Mouse (Mus musculus) intestine, postnatal 0 days (tissue): ENCODE measurements around the gene Wnt2. TPM values are rescaled to one million over a fixed set of nuclear protein-coding genes. Genes with fewer than 3 reads are reported as not detected.

Experiments used
- ATAC-seq: fragments of 200-750 bp; cut with Nextera tagmentation; 2 replicates; pipeline ENCODE4 v1.8.0; 2017; ENCODE audit warnings: mild to moderate bottlenecking, moderate TSS enrichment, moderate library complexity
- H3K27ac ChIP-seq: fragments of 300-500 bp; sonication (generic); 2 replicates; pipeline ENCODE4 v1.5.1; 2014; ENCODE audit warnings: mild to moderate bottlenecking, low read depth, low read length, moderate library complexity
- H3K27me3 ChIP-seq: fragments of 300-500 bp; sonication (generic); replicated peaks from 2 replicates; pipeline ENCODE4 v1.6.1; 2014; ENCODE audit warnings: low read length, mixed read lengths; ENCODE audit not compliant: control insufficient read depth, insufficient read depth
- H3K36me3 ChIP-seq: fragments of 300-500 bp; sonication (generic); 2 replicates; pipeline ENCODE4 v1.6.1; 2014; ENCODE audit warnings: mild to moderate bottlenecking, moderate library complexity; ENCODE audit not compliant: control insufficient read depth, insufficient read depth
- H3K4me1 ChIP-seq: fragments of 300-500 bp; sonication (generic); replicated peaks from 2 replicates; pipeline ENCODE4 v1.6.1; 2014; ENCODE audit warnings: antibody characterized with exemption, low read length, mixed read lengths; ENCODE audit not compliant: control insufficient read depth, insufficient read depth
- H3K4me2 ChIP-seq: fragments of 300-500 bp; sonication (generic); replicated peaks from 2 replicates; pipeline ENCODE4 v1.6.1; 2014; ENCODE audit warnings: low read depth, mild to moderate bottlenecking, moderate library complexity
- H3K4me3 ChIP-seq: fragments of 300-500 bp; sonication (generic); 2 replicates; pipeline ENCODE4 v1.5.1; 2014; ENCODE audit warnings: low read depth, low read length
- H3K9ac ChIP-seq: fragments of 300-500 bp; sonication (generic); 2 replicates; pipeline ENCODE4 v1.6.1; 2014; ENCODE audit warnings: mild to moderate bottlenecking, low read depth, low read length
- H3K9me3 ChIP-seq: fragments of 300-500 bp; sonication (generic); 2 replicates; pipeline ENCODE4 v1.6.1; 2016; ENCODE audit warnings: mixed run types; ENCODE audit not compliant: control insufficient read depth
- CTCF ChIP-seq: sonication (generic); IDR thresholded peaks from 2 replicates; pipeline ENCODE4 v1.5.1; 2016; ENCODE audit warnings: low read depth, mild to moderate bottlenecking, control low read depth, antibody characterized with exemption, moderate library complexity
- WGBS: fragments of 180-500 bp; shearing (Covaris S2); extraction: QIAGEN DNeasy Blood & Tissue Kit; methylation state at CpG from one replicate; pipeline ENCODE4 v1.1.7; 2014; 5-methylcytosine and 5-hydroxymethylcytosine counted together
- polyA plus RNA-seq: library from polyadenylated mRNA; unstranded; fragments of >200 nt; fragmentation: Nextera tagmentation; extraction: Ambion mirVana; gene quantifications from 2 replicates; pipeline ENCODE4 v1.2.1, GENCODE M21; 2015

The Wnt2 gene
- 0.34 and 0.57 TPM in 2 replicates for polyA plus RNA-seq

DNA sequence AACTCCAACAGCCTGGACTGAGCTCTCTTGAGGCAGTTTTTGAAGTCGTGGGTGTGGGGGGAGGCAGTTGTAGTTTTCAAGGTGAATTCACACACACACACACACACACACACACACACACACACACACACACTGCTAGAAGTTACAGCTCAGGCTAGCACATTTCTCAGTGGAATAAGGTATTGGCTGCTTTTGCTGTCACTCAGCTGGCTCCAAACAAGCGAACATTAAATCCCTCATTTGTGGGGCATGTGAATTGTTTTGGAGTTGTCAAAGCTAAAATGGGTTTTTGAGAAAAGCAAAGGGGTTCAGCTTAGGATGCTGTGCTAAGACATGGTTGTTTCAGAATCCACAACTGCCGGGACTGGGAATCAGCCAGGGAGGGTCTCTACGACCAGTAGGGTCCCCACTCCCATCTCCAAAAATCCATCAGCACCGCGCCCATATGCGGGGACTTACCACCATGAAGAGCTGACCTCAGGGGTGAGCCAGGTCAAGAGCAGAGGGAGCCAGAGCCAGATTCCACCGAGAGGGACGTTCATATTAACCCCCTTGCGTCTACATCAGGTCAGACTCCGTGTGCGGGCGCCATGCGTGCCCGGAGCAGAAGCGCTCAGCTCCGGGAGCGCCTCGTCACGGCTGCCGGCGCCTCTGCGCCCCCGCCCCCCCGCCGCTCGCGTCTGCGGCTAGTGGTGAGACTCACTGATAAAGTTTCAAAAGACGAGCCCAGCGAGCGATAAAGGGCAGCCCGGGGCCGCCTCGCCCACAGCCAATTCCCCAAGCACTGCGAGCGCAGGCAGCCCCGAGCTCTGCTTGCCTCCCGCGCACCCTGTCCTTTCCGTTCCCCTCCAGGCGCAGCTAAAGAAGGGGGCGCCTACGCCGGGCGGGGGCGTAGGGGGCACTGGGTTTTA is at the start of gene Wnt2:
Gene Wnt2 (minus strand): TSS at position 840 of the 911 bp plus-strand sequence.
- Histone ChIP-seq H3K4me3 (peak within 1 kb of the TSS; percentile 41), H3K4me1 (0 out of 2 replicates have a peak, but pooled peaks cover 5% of the 10 kb centered on the region), H3K27ac (no peak within 1 kb of the TSS), H3K9me3 (no peaks in the 10 kb centered on the region), H3K36me3 (no peaks in the 10 kb centered on the region), H3K9ac (no peak within 1 kb of the TSS), H3K27me3 (peaks cover 46% of the 10 kb centered on the region), H3K4me2 (peak within 1 kb of the TSS; percentile 69)
- 2% methylated on average over 46 of the region's 47 CpGs for WGBS
- ATAC-seq, result no peak
- TF ChIP-seq CTCF, result no peak

DNA sequence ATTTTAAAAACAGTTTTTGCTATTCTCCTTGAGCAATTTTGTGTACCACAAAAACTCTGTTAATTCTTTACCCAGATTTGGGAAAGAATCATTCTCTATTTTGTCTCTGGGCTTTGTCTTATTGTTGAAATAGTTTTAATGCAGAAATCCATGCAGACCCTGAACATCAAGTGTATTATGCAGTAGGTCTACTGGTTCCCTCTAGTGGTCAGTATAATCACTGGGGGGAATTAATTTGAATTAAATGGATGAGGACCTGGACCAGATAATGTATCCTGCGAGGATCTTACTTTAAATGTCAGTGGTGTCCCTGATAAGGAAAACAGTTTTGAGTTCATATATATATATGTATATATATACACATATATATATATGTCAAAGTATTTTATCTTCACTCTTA is 48.2 kb upstream of the Wnt2 start:
- TF ChIP-seq CTCF, result peak; percentile 80
- no peak overlapping the region for H3K4me3 ChIP-seq
- WGBS, result 29% methylated on average over 1 of the region's 1 CpGs
- no peaks in the 10 kb centered on the region for H3K4me1 ChIP-seq
- no peak for ATAC-seq
- no peak overlapping the region for H3K27ac ChIP-seq
- no peak overlapping the region for H3K9ac ChIP-seq
- no peaks in the 10 kb centered on the region for H3K27me3 ChIP-seq
- no peaks in the 10 kb centered on the region for H3K36me3 ChIP-seq
- no peak overlapping the region for H3K4me2 ChIP-seq
- H3K9me3 ChIP-seq, result no peaks in the 10 kb centered on the region

GRCm38 (mm10) chr6:18076986-18077385 is 46.6 kb upstream of the Wnt2 start:
- Histone ChIP-seq H3K36me3 (no peaks in the 10 kb centered on the region), H3K9me3 (no peaks in the 10 kb centered on the region), H3K4me1 (no peaks in the 10 kb centered on the region), H3K4me2 (0 out of 2 replicates have a peak overlapping the region, but pooled peaks have one; percentile 10), H3K27ac (no peak overlapping the region), H3K4me3 (no peak overlapping the region), H3K9ac (no peak overlapping the region), H3K27me3 (no peaks in the 10 kb centered on the region)
- no peak for TF ChIP-seq CTCF
- ATAC-seq, result no peak; the same call in 1 of the 2 replicates
- WGBS, result 49% methylated on average over 7 of the region's 7 CpGs

- Histone ChIP-seq H3K9me3 (no peaks in the 10 kb centered on the region), H3K9ac (no peak overlapping the region), H3K36me3 (no peaks in the 10 kb centered on the region), H3K27me3 (no peaks in the 10 kb centered on the region), H3K4me3 (no peak overlapping the region), H3K27ac (no peak overlapping the region), H3K4me2 (0 out of 2 replicates have a peak overlapping the region, but pooled peaks have one; percentile 10), H3K4me1 (no peaks in the 10 kb centered on the region)
- peak; percentile 91 for ATAC-seq
- WGBS, result 6% methylated on average over 5 of the region's 5 CpGs
- no peak for TF ChIP-seq CTCF
These were observed 46.2 kb upstream of the Wnt2 start for GRCm38 (mm10) chr6:18076577-18076976.

DNA sequence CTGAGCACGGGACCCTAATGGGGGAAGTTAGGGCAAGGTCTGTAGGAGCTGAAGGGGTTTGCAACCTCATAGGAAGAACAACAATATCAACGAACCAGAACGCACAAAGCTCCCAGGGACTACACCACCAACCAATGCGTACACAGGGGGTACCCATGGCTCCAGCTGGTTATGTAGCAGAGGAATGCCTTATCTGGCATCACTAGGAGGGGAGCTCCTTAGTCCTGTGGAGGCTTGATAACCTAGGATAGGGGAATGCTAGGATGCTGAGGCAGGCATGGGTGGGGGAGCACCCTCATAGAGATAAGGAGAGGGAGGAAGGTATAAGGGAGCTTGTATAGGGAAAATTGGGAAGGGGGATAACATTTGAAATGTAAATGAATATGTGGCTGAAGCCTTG is 27.5 kb upstream of the Wnt2 start:
- no peak overlapping the region for H3K27ac ChIP-seq
- 81% methylated on average over 4 of the region's 4 CpGs for WGBS
- no peaks in the 10 kb centered on the region for H3K9me3 ChIP-seq
- no peak overlapping the region for H3K4me3 ChIP-seq
- no peaks in the 10 kb centered on the region for H3K36me3 ChIP-seq
- TF ChIP-seq CTCF, result no peak
- no peaks in the 10 kb centered on the region for H3K27me3 ChIP-seq
- H3K4me1 ChIP-seq, result no peaks in the 10 kb centered on the region
- no peak for ATAC-seq
- no peak overlapping the region for H3K9ac ChIP-seq
- no peak overlapping the region for H3K4me2 ChIP-seq

DNA sequence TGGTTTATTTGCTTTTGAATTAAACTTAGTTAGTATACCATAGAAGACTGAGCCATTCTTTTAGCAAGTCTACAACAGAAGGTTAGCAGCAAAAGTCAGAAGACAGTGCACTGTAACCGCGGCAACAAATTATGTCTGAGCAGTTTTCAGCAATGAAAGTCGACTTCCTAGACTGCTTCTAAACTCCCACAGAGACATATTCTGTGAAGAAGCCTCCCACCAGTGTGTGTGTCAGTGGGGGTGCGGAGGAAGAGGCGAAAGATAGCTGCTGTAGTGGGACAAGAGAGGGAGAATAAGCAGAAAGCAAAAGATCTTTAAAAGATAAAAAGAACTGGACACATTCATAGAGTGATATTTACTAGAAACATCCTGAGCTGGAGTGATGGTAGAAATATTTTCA is 21.3 kb upstream of the Wnt2 start:
- 77% methylated on average over 5 of the region's 5 CpGs for WGBS
- Histone ChIP-seq H3K4me2 (no peak overlapping the region), H3K27ac (no peak overlapping the region), H3K9ac (no peak overlapping the region), H3K27me3 (no peaks in the 10 kb centered on the region), H3K4me1 (no peaks in the 10 kb centered on the region), H3K36me3 (no peaks in the 10 kb centered on the region), H3K9me3 (no peaks in the 10 kb centered on the region), H3K4me3 (no peak overlapping the region)
- no peak for ATAC-seq
- TF ChIP-seq CTCF, result no peak
